Mouse (Mus musculus): ENCODE measurements around the gene Zfp428. TPM values are rescaled to one million over a fixed set of nuclear protein-coding genes. Genes with fewer than 3 reads are reported as not detected.
"Not testable (repeated sequence)": the region's sequence is repeated elsewhere in the genome, so short reads cannot be mapped to it uniquely, and the experiment has no call there.

Gene Zfp428
- polyA plus RNA-seq, 2 experiments = 2.3 to 4.0 TPM

GRCm38 (mm10) chr7:24506476-24506837, 349 bp upstream of the Zfp428 start:
- H3K9ac ChIP-seq (replicated peaks) = peak overlapping the region; percentile 75
- peak overlapping the region; percentile 66 to 81 for H3K4me3 ChIP-seq (ENCODE audit: insufficient read depth in 1 of 2, low read depth in 2 of 2, low read length in 2 of 2)
- H3K27me3 ChIP-seq (ENCODE audit: control insufficient read depth, insufficient read depth, low read length) = peaks cover 14% of the 10 kb centered on the region
- no peaks in the 10 kb centered on the region for H3K36me3 ChIP-seq (replicated peaks; ENCODE audit: control insufficient read depth, insufficient read depth, low read depth)
- no peaks in the 10 kb centered on the region for H3K9me3 ChIP-seq (ENCODE audit: control insufficient read depth, low read length)
- peaks cover 0 to 10% of the 10 kb centered on the region in 2 experiments; a peak in 3 of 4 replicates for H3K4me1 ChIP-seq (replicated peaks; ENCODE audit: control insufficient read depth in 2 of 2, insufficient read depth in 2 of 2, low read length in 1 of 2)
- DNase-seq (ENCODE audit: low read depth in 3 of 3, low spot score in 3 of 3) (no peak), ATAC-seq (ENCODE audit: insufficient read depth) (no peak)
- TF ChIP-seq EP300 (IDR thresholded peaks at IDR 0.05; ENCODE audit: low read depth) = no peak
- no peak for TF ChIP-seq CTCF (IDR thresholded peaks at IDR 0.05; ENCODE audit: low read depth)
- H3K27ac ChIP-seq = no peak overlapping the region
- 3% methylated on average over 12 of the region's 12 CpGs for WGBS (ENCODE audit: insufficient replicate concordance)
- H3K4me2 ChIP-seq (ENCODE audit: low read depth) = peak overlapping the region; percentile 93

GRCm38 (mm10) chr7:24507726-24508114, 914 bp downstream of the Zfp428 start:
- no peaks in the 10 kb centered on the region for H3K9me3 ChIP-seq (ENCODE audit: control insufficient read depth, low read length)
- peaks cover 0 to 10% of the 10 kb centered on the region in 2 experiments; a peak in 3 of 4 replicates for H3K4me1 ChIP-seq (replicated peaks; ENCODE audit: control insufficient read depth in 2 of 2, insufficient read depth in 2 of 2, low read length in 1 of 2)
- peak overlapping the region; percentile 66 to 81 for H3K4me3 ChIP-seq (ENCODE audit: insufficient read depth in 1 of 2, low read depth in 2 of 2, low read length in 2 of 2)
- WGBS (ENCODE audit: insufficient replicate concordance) = 2% methylated on average over 20 of the region's 20 CpGs
- H3K36me3 ChIP-seq (replicated peaks; ENCODE audit: control insufficient read depth, insufficient read depth, low read depth) = no peaks in the 10 kb centered on the region
- no peak for DNase-seq (ENCODE audit: low read depth in 3 of 3, low spot score in 3 of 3)
- no peak for ATAC-seq (ENCODE audit: insufficient read depth)
- H3K9ac ChIP-seq (replicated peaks) = peak overlapping the region; percentile 75
- TF ChIP-seq EP300 (IDR thresholded peaks at IDR 0.05; ENCODE audit: low read depth) (no peak), CTCF (IDR thresholded peaks at IDR 0.05; ENCODE audit: low read depth) (no peak)
- H3K4me2 ChIP-seq (ENCODE audit: low read depth) = peak overlapping the region; percentile 93
- no peak overlapping the region for H3K27ac ChIP-seq
- peaks cover 12% of the 10 kb centered on the region; the same call in 1 of the 2 replicates for H3K27me3 ChIP-seq (ENCODE audit: control insufficient read depth, insufficient read depth, low read length)

DNA sequence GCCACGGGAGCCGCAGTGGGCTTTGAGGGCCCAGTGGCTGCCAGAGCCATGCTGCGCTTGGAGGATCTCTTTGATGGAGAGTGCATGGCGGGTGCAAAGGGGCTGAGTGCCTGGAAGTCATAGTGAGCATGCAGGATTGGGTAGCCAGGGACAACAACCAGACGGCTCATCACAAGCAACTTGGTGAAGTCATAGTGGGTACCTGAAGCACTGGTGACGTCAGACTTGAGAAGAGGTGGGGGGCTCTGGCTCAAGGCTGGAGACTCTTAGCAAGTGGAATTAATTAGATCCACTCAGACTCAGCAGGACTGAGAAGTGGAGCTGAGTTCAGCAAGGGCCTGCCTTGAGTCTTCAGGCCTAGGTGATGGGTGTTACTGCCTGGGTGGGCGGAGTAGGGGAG, 5.5 kb downstream of the Zfp428 start, which contains the start of gene AC161166.1:
AC161166.1 (minus strand) TSS at position 101 of the 400 bp plus-strand sequence.
- H3K4me1 ChIP-seq (replicated peaks; ENCODE audit: control insufficient read depth in 2 of 2, insufficient read depth in 2 of 2, low read length in 1 of 2) = peaks cover 0 to 4% of the 10 kb centered on the region in 2 experiments; a peak in 3 of 4 replicates
- no peaks in the 10 kb centered on the region for H3K36me3 ChIP-seq (replicated peaks; ENCODE audit: control insufficient read depth, insufficient read depth, low read depth)
- H3K27me3 ChIP-seq (ENCODE audit: control insufficient read depth, insufficient read depth, low read length) = no peaks in the 10 kb centered on the region
- no peak within 1 kb of the TSS for H3K4me2 ChIP-seq (ENCODE audit: low read depth)
- DNase-seq (ENCODE audit: low read depth in 3 of 3, low spot score in 3 of 3) (no peak), ATAC-seq (ENCODE audit: insufficient read depth) (no peak)
- H3K9me3 ChIP-seq (ENCODE audit: control insufficient read depth, low read length) = no peaks in the 10 kb centered on the region
- TF ChIP-seq EP300 (IDR thresholded peaks at IDR 0.05; ENCODE audit: low read depth) = no peak
- no peak for TF ChIP-seq CTCF (IDR thresholded peaks at IDR 0.05; ENCODE audit: low read depth)
- WGBS (ENCODE audit: insufficient replicate concordance) = 66% methylated on average over 7 of the region's 7 CpGs
- H3K9ac ChIP-seq (replicated peaks) = no peak within 1 kb of the TSS
- H3K4me3 ChIP-seq (ENCODE audit: insufficient read depth in 1 of 2, low read depth in 2 of 2, low read length in 2 of 2) = no peak within 1 kb of the TSS
- H3K27ac ChIP-seq = no peak within 1 kb of the TSS

DNA sequence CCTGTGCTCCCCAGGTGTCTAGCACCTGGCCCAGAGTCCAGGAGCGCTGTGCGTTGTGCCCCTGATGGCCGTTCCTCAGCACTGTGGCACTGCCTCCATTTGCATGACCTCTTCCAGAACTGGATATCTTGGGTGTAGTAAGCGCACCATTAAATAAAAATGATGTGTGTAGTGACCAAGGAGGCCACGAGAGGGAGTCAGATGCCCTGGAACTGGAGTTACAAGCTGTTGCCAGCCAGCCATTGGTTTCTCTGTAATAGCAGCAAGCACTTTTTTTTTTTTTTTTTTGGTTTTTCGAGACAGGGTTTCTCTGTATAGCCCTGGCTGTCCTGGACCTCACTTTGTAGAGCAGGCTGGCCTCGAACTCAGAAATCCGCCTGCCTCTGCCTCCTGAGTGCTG, 9.5 kb downstream of the Zfp428 start:
- not testable (repeated sequence) for H3K27ac ChIP-seq; H3K36me3 ChIP-seq (replicated peaks; ENCODE audit: control insufficient read depth, insufficient read depth, low read depth); ATAC-seq (ENCODE audit: insufficient read depth); H3K4me1 ChIP-seq (replicated peaks; ENCODE audit: control insufficient read depth in 2 of 2, insufficient read depth in 2 of 2, low read length in 1 of 2); H3K27me3 ChIP-seq (ENCODE audit: control insufficient read depth, insufficient read depth, low read length); H3K9me3 ChIP-seq (ENCODE audit: control insufficient read depth, low read length); H3K9ac ChIP-seq (replicated peaks); H3K4me3 ChIP-seq (ENCODE audit: insufficient read depth in 1 of 2, low read depth in 2 of 2, low read length in 2 of 2); H3K4me2 ChIP-seq (ENCODE audit: low read depth); DNase-seq (ENCODE audit: low read depth in 3 of 3, low spot score in 3 of 3)
- WGBS (ENCODE audit: insufficient replicate concordance) = 60% methylated on average over 8 of the region's 8 CpGs
- peak; percentile 38 for TF ChIP-seq CTCF (IDR thresholded peaks at IDR 0.05; ENCODE audit: low read depth)

GRCm38 (mm10) chr7:24517077-24517476, 10.3 kb downstream of the Zfp428 start:
- H3K9ac ChIP-seq (replicated peaks) = no peak overlapping the region
- ATAC-seq (ENCODE audit: insufficient read depth) = no peak

More at GRCm38 (mm10) chr7:24517077-24517476, 10.3 kb downstream of the Zfp428 start:
- Histone ChIP-seq H3K4me3 (ENCODE audit: insufficient read depth in 1 of 2, low read depth in 2 of 2, low read length in 2 of 2) (no peak overlapping the region), H3K4me1 (replicated peaks; ENCODE audit: control insufficient read depth in 2 of 2, insufficient read depth in 2 of 2, low read length in 1 of 2) (no peaks in the 10 kb centered on the region), H3K4me2 (ENCODE audit: low read depth) (no peak overlapping the region), H3K36me3 (replicated peaks; ENCODE audit: control insufficient read depth, insufficient read depth, low read depth) (no peaks in the 10 kb centered on the region), H3K27me3 (ENCODE audit: control insufficient read depth, insufficient read depth, low read length) (no peaks in the 10 kb centered on the region), H3K27ac (no peak overlapping the region), H3K9me3 (ENCODE audit: control insufficient read depth, low read length) (no peaks in the 10 kb centered on the region)
- 52% methylated on average over 5 of the region's 5 CpGs for WGBS (ENCODE audit: insufficient replicate concordance)
- no peak for DNase-seq (ENCODE audit: low read depth in 3 of 3, low spot score in 3 of 3)
- TF ChIP-seq EP300 (IDR thresholded peaks at IDR 0.05; ENCODE audit: low read depth) (no peak), CTCF (IDR thresholded peaks at IDR 0.05; ENCODE audit: low read depth) (no peak)
